Comparison of ENCODE assay signal across 13 mouse cellular contexts in genomic region chr2:25457022-25457896, GRCm38 (mm10). TPM values are rescaled to one million over a fixed set of nuclear protein-coding genes. Genes with fewer than 3 reads are reported as not detected.
DNase-seq lines count a peak whose midpoint lies in the region.
"Had no signal": no experiment of that assay in that cellular context is flagged by ENCODE, and none has a peak within 500 bp of the region (broad histone marks: within the 10 kb centered on the region; RNA-seq: fewer than 3 reads in every experiment).

No protein-coding gene starts in this region.

- DNase-seq in cerebellum, adult 9-11 months, result peak; percentile 74
- peak; percentile 84 to 88 for DNase-seq in cerebellum, postnatal 14 days
- DNase-seq in lung, adult 18-20 months, result peak; percentile 89 to 93
- peak; percentile 86 for DNase-seq in lung, postnatal 36 days
- DNase-seq in thymus, postnatal 36 days, result no peak
- DNase-seq in gastrocnemius, postnatal 10 days, result no peak
- DNase-seq in kidney, postnatal 14 days, result no peak
- DNase-seq: adrenal gland, postnatal 14 days; layer of hippocampus, adult 9-11 months; right cerebral cortex, postnatal 14 days had no signal

RNA-seq across cellular contexts. Expression of gene Clic3, which starts 0.6 kb away (rescaled TPM):
- total RNA-seq in gastrocnemius, postnatal 10 days (2021), result under 1 TPM in 1 of 2 experiments, not detected in 1; 0.52 TPM
- total RNA-seq: granulocyte monocyte progenitor cell, adult 5-6 weeks; hematopoietic stem cell, adult 5-6 weeks had no signal

RNA-seq across cellular contexts. Expression of gene Paxx, which starts 3.6 kb away (rescaled TPM):
- 10 to 100 TPM; 23.5 to 25.2 TPM for total RNA-seq in gastrocnemius, postnatal 10 days (2021)

RNA-seq across cellular contexts. Expression of gene Ptgds, which starts 12.6 kb away (rescaled TPM):
- 1 to 10 TPM; 1.7 to 9.6 TPM for total RNA-seq in gastrocnemius, postnatal 10 days (2021)
- total RNA-seq: MEL had no signal

RNA-seq across cellular contexts. Expression of gene Abca2, which starts 28.8 kb away (rescaled TPM):
- 10 to 100 TPM; 10.4 to 14.1 TPM for total RNA-seq in gastrocnemius, postnatal 10 days (2021)

RNA-seq across cellular contexts. Expression of gene Fut7, which starts 34.2 kb away (rescaled TPM):
- not detected for total RNA-seq in gastrocnemius, postnatal 10 days (2021)
- total RNA-seq: adrenal gland, postnatal 14 days had no signal

Comparison
In these comparisons a context has a peak if more than half of its experiments do, and no peak if none do; other contexts are left out.
1. DNase-seq: peak in cerebellum, adult 9-11 months (single experiment), cerebellum, postnatal 14 days (2 of 2), lung, adult 18-20 months (2 of 2) and lung, postnatal 36 days (single experiment); none in thymus, postnatal 36 days (0 of 2), gastrocnemius, postnatal 10 days (single experiment) and kidney, postnatal 14 days (single experiment).